Mouse (Mus musculus): ENCODE measurements around the gene Utrn. TPM values are rescaled to one million over a fixed set of nuclear protein-coding genes. Genes with fewer than 3 reads are reported as not detected.

Gene Utrn
- total and polyA plus RNA-seq, 3 experiments: 0.31 to 1.1 (median 0.67) TPM

GRCm38 (mm10) chr10:12467544-12467943 is 401.6 kb downstream of the Utrn start:
- Histone ChIP-seq H3K27ac (ENCODE audit: insufficient read depth, low read depth) (no peak overlapping the region), H3K4me1 (ENCODE audit: control insufficient read depth in 1 of 2, insufficient read depth in 2 of 2) (no peaks in the 10 kb centered on the region), H3K9ac (ENCODE audit: insufficient read depth, low read depth) (no peak overlapping the region), H3K4me2 (ENCODE audit: insufficient read depth, low read depth, poor library complexity, severe bottlenecking) (no peak overlapping the region), H3K9me3 (replicated peaks; ENCODE audit: low read length) (no peaks in the 10 kb centered on the region), H3K79me2 (replicated peaks; ENCODE audit: control insufficient read depth, extremely low read depth, insufficient read depth, poor library complexity, severe bottlenecking) (no peaks in the 10 kb centered on the region), H3K4me3 (replicated peaks in 1 of 3; ENCODE audit: low read depth in 2 of 3, low read length in 2 of 3, poor library complexity in 1 of 3) (no peak overlapping the region), H3K27me3 (replicated peaks) (no peaks in the 10 kb centered on the region), H3K36me3 (replicated peaks in 1 of 2; ENCODE audit: control insufficient read depth in 1 of 2, insufficient read depth in 1 of 2, low read length in 1 of 2) (no peaks in the 10 kb centered on the region)
- dilution Hi-C loops (cut with MboI; ENCODE audit: extremely low pct_ligation_motif_present, extremely low pct_unique_long_range_greater_than_20kb, low sequenced_read_pairs): no loop called here
- in situ Hi-C loops (cut with MboI; ENCODE audit: low pct_ligation_motif_present, low pct_unique_long_range_greater_than_20kb, low sequenced_read_pairs): no loop called here
- no peak for TF ChIP-seq CHD2 (IDR thresholded peaks at IDR 0.05; ENCODE audit: low read length)
- DNase-seq (ENCODE audit: extremely low read depth): no peak

GRCm38 (mm10) chr10:12460945-12461344 is 408.2 kb downstream of the Utrn start:
- dilution Hi-C loops (cut with MboI; ENCODE audit: extremely low pct_ligation_motif_present, extremely low pct_unique_long_range_greater_than_20kb, low sequenced_read_pairs): no loop called here
- no peaks in the 10 kb centered on the region for H3K27me3 ChIP-seq (replicated peaks)
- no peak overlapping the region for H3K4me3 ChIP-seq (replicated peaks in 1 of 3; ENCODE audit: low read depth in 2 of 3, low read length in 2 of 3, poor library complexity in 1 of 3)
- no peak overlapping the region for H3K9ac ChIP-seq (ENCODE audit: insufficient read depth, low read depth)
- no peaks in the 10 kb centered on the region for H3K4me1 ChIP-seq (ENCODE audit: control insufficient read depth in 1 of 2, insufficient read depth in 2 of 2)
- no peak overlapping the region for H3K4me2 ChIP-seq (ENCODE audit: insufficient read depth, low read depth, poor library complexity, severe bottlenecking)
- TF ChIP-seq HCFC1 (IDR thresholded peaks at IDR 0.05; ENCODE audit: low read depth, low read length) (no peak), TBP (conservative IDR thresholded peaks at IDR 0.05; ENCODE audit: low read depth, low read length) (no peak), ZMIZ1 (IDR thresholded peaks at IDR 0.05; ENCODE audit: low read depth, low read length) (no peak), IRF4 (IDR thresholded peaks at IDR 0.05; ENCODE audit: low read depth, low read length) (no peak), SIN3A (IDR thresholded peaks at IDR 0.05; ENCODE audit: low read length) (no peak), ZKSCAN1 (IDR thresholded peaks at IDR 0.05; ENCODE audit: borderline replicate concordance, low read depth, low read length) (no peak), MAX (IDR thresholded peaks at IDR 0.05; ENCODE audit: low read length) (no peak), MAZ (IDR thresholded peaks at IDR 0.05; ENCODE audit: low read depth, low read length) (no peak), MAFK (IDR thresholded peaks at IDR 0.05; ENCODE audit: insufficient replicate concordance, low read length) (no peak), SMC3 (IDR thresholded peaks at IDR 0.05; ENCODE audit: low read depth, low read length) (no peak), E2F4 (IDR thresholded peaks at IDR 0.05; ENCODE audit: insufficient replicate concordance, low read depth, low read length) (no peak), USF1 (IDR thresholded peaks at IDR 0.05; ENCODE audit: low read depth, low read length) (no peak), UBTF (IDR thresholded peaks at IDR 0.05; ENCODE audit: low read depth, low read length) (no peak), NRF1 (IDR thresholded peaks at IDR 0.05; ENCODE audit: low read depth, low read length) (no peak), NELFE (IDR thresholded peaks at IDR 0.05; ENCODE audit: low read depth, low read length) (no peak), RCOR1 (conservative IDR thresholded peaks at IDR 0.05; ENCODE audit: low read depth, low read length) (no peak), PAX5 (IDR thresholded peaks at IDR 0.05; ENCODE audit: low read length) (no peak), CHD1 (IDR thresholded peaks at IDR 0.05; ENCODE audit: low read depth, low read length) (no peak), ZNF384 (IDR thresholded peaks at IDR 0.05; ENCODE audit: low read depth, low read length) (no peak)
- no peaks in the 10 kb centered on the region for H3K36me3 ChIP-seq (replicated peaks in 1 of 2; ENCODE audit: control insufficient read depth in 1 of 2, insufficient read depth in 1 of 2, low read length in 1 of 2)
- H3K27ac ChIP-seq (ENCODE audit: insufficient read depth, low read depth): no peak overlapping the region
- no peaks in the 10 kb centered on the region for H3K9me3 ChIP-seq (replicated peaks; ENCODE audit: low read length)
- no peak for DNase-seq (ENCODE audit: extremely low read depth)
- in situ Hi-C loops (cut with MboI; ENCODE audit: low pct_ligation_motif_present, low pct_unique_long_range_greater_than_20kb, low sequenced_read_pairs): no loop called here
- no peaks in the 10 kb centered on the region for H3K79me2 ChIP-seq (replicated peaks; ENCODE audit: control insufficient read depth, extremely low read depth, insufficient read depth, poor library complexity, severe bottlenecking)
